Mouse (Mus musculus): ENCODE measurements around the gene Thsd4. TPM values are rescaled to one million over a fixed set of nuclear protein-coding genes. Genes with fewer than 3 reads are reported as not detected.
"Not testable (repeated sequence)": the region's sequence is repeated elsewhere in the genome, so short reads cannot be mapped to it uniquely, and the experiment has no call there.

Thsd4 gene
- total RNA-seq, 2 experiments from 2014 or later, result 5.0 to 5.5 TPM

GRCm38 (mm10) chr9:59991407-59991806 lies 530.4 kb downstream of the Thsd4 start:
- no peak overlapping the region for H3K4me3 ChIP-seq

DNA sequence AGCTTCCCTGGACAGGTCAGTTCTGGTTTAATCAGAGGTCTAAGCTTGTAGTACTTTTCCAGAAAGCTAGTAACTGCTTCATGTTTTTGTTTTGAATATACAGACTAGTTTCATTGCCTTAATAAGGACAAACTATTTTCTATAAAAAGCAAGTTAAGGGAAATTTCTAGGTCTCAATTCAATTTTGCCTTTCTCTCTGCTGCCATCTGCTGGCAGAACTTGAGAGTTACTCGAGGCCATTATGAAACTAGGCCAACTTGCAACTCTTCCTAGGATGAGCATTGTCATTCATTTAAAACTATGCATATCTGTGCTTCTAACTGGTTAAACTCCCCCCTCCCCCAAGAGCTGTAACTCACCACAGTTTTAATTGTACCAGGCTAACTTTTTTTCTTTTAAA lies 532.0 kb downstream of the Thsd4 start:
- peak; percentile 92 for TF ChIP-seq CTCF (IDR thresholded peaks at IDR 0.05)
- intact Hi-C loops (cut with DNase I), result loop anchor here (1.0 to 10.0 kb wide), 2 partner anchors 31 to 245 kb away; no protein-coding TSS in a partner anchor
- Histone ChIP-seq H3K27ac (no peak overlapping the region), H3K4me3 (no peak overlapping the region)
- peak; percentile 62 to 64 for DNase-seq (ENCODE audit: extremely low spot score in 1 of 2, low spot score in 2 of 2)

More at GRCm38 (mm10) chr9:59991407-59991806, 530.4 kb downstream of the Thsd4 start:
- DNase-seq (ENCODE audit: extremely low spot score in 1 of 2, low spot score in 2 of 2), result no peak
- TF ChIP-seq CTCF (IDR thresholded peaks at IDR 0.05), result no peak
- no peak overlapping the region for H3K27ac ChIP-seq
- intact Hi-C loops (cut with DNase I), result loop anchor here (10.0 kb wide), 1 partner anchor 243 kb away; no protein-coding TSS in a partner anchor

DNA sequence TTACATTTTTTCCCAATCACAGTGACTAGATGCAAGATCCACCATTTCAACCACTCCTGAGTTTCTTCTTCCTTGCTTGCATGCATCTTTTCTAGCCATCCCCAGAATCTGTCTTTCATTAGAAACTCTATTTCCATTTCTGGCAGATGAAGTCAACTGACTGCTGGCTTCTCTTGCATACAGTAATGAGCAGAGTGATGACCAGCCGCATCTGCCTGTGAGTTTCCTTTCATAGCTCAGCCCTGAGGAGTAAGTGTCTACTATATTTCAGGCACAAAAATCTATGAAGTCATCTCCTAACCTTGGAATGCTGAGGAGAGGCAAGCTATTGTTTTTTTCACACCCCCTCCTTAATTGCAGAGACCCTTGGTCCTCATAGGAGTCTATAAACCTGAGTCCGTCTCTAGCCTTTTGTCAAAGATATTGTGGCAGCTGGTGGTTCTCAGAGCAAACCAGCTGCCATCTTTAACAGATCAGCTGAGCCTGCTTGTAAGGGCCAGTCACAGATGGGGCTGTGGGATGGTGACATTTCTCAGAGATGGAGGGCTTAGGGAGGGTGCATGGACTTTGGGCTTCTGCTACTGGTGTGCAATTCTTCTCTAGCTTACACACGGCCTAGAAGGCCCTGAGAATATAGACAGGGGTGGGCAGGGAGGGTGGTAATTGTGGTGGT lies 535.8 kb downstream of the Thsd4 start:
- Histone ChIP-seq H3K27ac (peak overlapping the region; percentile 69), H3K4me3 (no peak overlapping the region)
- TF ChIP-seq CTCF (IDR thresholded peaks at IDR 0.05), result no peak
- DNase-seq (ENCODE audit: extremely low spot score in 1 of 2, low spot score in 2 of 2), result no peak
- intact Hi-C loops (cut with DNase I), result no loop called here

GRCm38 (mm10) chr9:59981116-59981515 lies 540.7 kb downstream of the Thsd4 start:
- Histone ChIP-seq H3K27ac (no peak overlapping the region), H3K4me3 (no peak overlapping the region)
- no peak for DNase-seq (ENCODE audit: extremely low spot score in 1 of 2, low spot score in 2 of 2)
- intact Hi-C loops (cut with DNase I), result no loop called here
- no peak for TF ChIP-seq CTCF (IDR thresholded peaks at IDR 0.05)

- no peak for TF ChIP-seq CTCF (IDR thresholded peaks at IDR 0.05)
- intact Hi-C loops (cut with DNase I), result no loop called here
- Histone ChIP-seq H3K27ac (no peak overlapping the region), H3K4me3 (no peak overlapping the region)
- no peak for DNase-seq (ENCODE audit: extremely low spot score in 1 of 2, low spot score in 2 of 2)
These were observed 550.6 kb downstream of the Thsd4 start for GRCm38 (mm10) chr9:59971263-59971662.

DNA sequence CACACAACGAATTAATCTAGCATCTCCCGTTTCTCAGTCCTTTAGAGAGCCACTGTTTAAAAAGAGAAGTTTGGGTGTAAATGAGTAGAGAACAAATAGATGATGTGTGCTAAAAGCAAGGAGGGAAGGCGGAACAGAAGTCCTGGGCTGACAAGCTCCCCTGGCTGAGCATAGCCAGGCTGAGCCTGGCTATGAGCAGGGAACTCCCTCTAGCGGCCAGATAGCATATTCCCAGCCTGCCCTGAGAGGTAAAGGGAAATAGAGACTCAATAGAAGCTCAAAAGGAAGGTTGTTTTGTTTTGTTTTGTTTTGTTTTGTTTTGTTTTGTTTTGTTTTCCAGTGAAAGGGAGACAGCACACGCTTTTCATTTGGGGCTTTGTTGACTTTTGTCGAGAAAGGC lies 552.5 kb downstream of the Thsd4 start:
- intact Hi-C loops (cut with DNase I), result no loop called here

DNA sequence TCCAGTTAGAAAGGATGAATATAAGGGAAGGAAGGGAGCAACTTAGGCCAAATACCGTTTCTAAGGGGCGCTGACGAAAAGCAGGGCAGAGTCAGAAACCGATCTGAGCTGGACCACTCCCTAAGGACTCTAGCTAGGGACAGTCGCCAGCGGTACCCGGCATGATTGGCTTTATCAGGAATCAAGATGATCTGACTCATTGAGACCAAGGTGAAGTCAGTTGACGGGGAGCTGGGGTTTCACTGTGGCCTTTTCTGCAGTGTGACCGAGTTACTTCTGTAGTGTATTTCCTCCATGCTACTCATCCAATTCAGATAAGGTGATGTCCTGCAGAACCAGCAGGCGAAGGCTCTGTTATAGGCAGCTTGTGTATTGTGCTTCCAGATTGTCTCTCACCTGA lies 556.8 kb downstream of the Thsd4 start:
- H3K27ac ChIP-seq, result peak overlapping the region; percentile 37
- intact Hi-C loops (cut with DNase I), result no loop called here
- no peak overlapping the region for H3K4me3 ChIP-seq
- no peak for TF ChIP-seq CTCF (IDR thresholded peaks at IDR 0.05)
- DNase-seq (ENCODE audit: extremely low spot score in 1 of 2, low spot score in 2 of 2), result no peak

More for the DNA sequence above, 552.5 kb downstream of the Thsd4 start:
- H3K4me3 ChIP-seq, result no peak overlapping the region
- peak; percentile 53 to 58 for DNase-seq (ENCODE audit: extremely low spot score in 1 of 2, low spot score in 2 of 2)
- peak; percentile 91 for TF ChIP-seq CTCF (IDR thresholded peaks at IDR 0.05)
- no peak overlapping the region for H3K27ac ChIP-seq

GRCm38 (mm10) chr9:59964367-59964766 lies 557.5 kb downstream of the Thsd4 start:
- peak; percentile 28 to 40 for DNase-seq (ENCODE audit: extremely low spot score in 1 of 2, low spot score in 2 of 2)
- TF ChIP-seq CTCF (IDR thresholded peaks at IDR 0.05), result no peak
- Histone ChIP-seq H3K27ac (peak overlapping the region; percentile 37), H3K4me3 (no peak overlapping the region)
- intact Hi-C loops (cut with DNase I), result loop anchor here (5.0 kb wide), 1 partner anchor 123 kb away; no protein-coding TSS in a partner anchor

GRCm38 (mm10) chr9:59961201-59961955 lies 560.5 kb downstream of the Thsd4 start:
- no peak for TF ChIP-seq CTCF (IDR thresholded peaks at IDR 0.05)
- no peak for DNase-seq (ENCODE audit: extremely low spot score in 1 of 2, low spot score in 2 of 2)
- Histone ChIP-seq H3K4me3 (no peak overlapping the region), H3K27ac (no peak overlapping the region)
- intact Hi-C loops (cut with DNase I), result loop anchor here (5.0 kb wide), 1 partner anchor 126 kb away; no protein-coding TSS in a partner anchor

DNA sequence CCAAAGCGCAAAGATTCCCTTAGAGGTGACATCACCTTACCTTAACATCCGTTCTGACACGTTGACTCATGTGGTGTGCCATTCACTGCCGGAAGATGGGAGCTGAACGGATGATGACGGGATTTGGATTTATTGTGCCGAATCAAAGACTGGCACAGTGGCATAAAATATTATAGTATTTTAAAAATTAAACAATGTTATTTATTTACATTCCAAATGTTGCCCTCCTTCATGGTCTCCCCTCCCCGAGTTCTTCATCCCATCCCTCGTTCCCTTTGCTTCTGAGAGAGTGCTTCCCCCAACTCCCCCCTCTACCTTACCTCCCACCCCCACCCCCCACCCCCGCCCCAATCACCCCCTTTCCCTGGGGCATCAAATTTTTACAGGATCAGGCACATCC lies 561.3 kb downstream of the Thsd4 start, which contains the start of gene Nr2e3:
TSS of gene Nr2e3 (minus strand) at position 101 of the 400 bp plus-strand sequence.
- no peak within 1 kb of the TSS for H3K27ac ChIP-seq
- DNase-seq (ENCODE audit: extremely low spot score in 1 of 2, low spot score in 2 of 2), result no peak
- TF ChIP-seq CTCF (IDR thresholded peaks at IDR 0.05), result no peak
- intact Hi-C loops (cut with DNase I), result loop anchor here (5.0 kb wide), 1 partner anchor 127 kb away; no protein-coding TSS in a partner anchor
- no peak within 1 kb of the TSS for H3K4me3 ChIP-seq

- peak; percentile 61 to 63 for DNase-seq (ENCODE audit: extremely low spot score in 1 of 2, low spot score in 2 of 2)
- intact Hi-C loops (cut with DNase I), result loop anchor here (1.0 to 10.0 kb wide), 3 partner anchors 30 to 278 kb away; no protein-coding TSS in a partner anchor
- Histone ChIP-seq H3K4me3 (no peak overlapping the region), H3K27ac (no peak overlapping the region)
- TF ChIP-seq CTCF (IDR thresholded peaks at IDR 0.05), result peak; percentile 93
These were observed 562.6 kb downstream of the Thsd4 start for GRCm38 (mm10) chr9:59959276-59959675.

GRCm38 (mm10) chr9:59958115-59958514 lies 563.7 kb downstream of the Thsd4 start:
- not testable (repeated sequence) for H3K27ac ChIP-seq; DNase-seq (ENCODE audit: extremely low spot score in 1 of 2, low spot score in 2 of 2); H3K4me3 ChIP-seq
- intact Hi-C loops (cut with DNase I), result loop anchor here (10.0 kb wide), 1 partner anchor 233 kb away; no protein-coding TSS in a partner anchor

Data from left cerebral cortex, adult 2 months (tissue).